Mouse (Mus musculus): ENCODE data around the gene Kptn.

Kptn gene

GRCm38 (mm10) chr7:16119569-16120261 is at the start of gene Kptn:
Kptn (plus strand) TSS chr7:16119895.
- peak; percentile 66 to 77 for DNase-seq

DNA sequence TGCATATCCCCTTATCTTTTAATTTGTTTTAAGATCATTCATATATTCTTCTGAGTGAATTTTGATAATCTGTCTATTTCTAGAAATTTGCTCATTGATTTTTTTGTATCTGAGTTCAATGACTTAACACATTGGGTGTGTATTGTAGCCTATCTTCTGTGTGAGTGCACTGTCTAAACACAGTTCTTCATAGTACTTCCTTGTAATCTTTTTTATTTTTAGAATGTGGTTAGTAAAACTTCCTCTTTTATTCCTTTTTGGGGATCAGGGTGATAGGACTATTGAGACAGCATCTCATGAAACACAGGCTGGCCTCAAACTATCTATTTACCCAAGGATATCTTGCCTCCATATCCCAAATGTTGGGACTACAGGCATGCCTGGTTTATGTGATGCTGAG is 48.8 kb upstream of the Kptn start:
- no peak for DNase-seq

GRCm38 (mm10) chr7:16071906-16072305 is 47.8 kb upstream of the Kptn start:
- no peak for DNase-seq

- DNase-seq: no peak
Observed at GRCm38 (mm10) chr7:16079947-16080346, 39.7 kb upstream of the Kptn start.

GRCm38 (mm10) chr7:16080581-16080980 is 39.1 kb upstream of the Kptn start:
- DNase-seq: no peak

DNA sequence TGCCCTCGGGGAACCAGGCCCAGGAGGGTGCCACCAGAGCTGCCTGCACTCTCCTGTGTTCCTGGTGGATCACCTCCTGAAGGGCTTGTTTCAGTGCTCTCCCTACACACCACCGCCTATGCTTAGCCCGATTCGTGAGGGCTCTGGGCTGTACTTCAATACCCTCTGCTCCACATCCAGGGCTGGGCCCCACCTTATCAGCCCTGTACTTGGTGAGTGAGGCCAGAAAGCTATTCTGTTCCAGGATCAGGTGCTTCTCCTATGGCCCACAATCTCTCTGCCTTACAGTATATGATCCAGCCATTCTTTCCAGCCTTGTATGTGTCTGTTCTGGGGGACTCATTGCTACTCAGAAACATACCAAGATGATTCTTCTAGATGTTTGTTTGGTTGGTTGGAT is 36.3 kb upstream of the Kptn start:
- DNase-seq: no peak

DNA sequence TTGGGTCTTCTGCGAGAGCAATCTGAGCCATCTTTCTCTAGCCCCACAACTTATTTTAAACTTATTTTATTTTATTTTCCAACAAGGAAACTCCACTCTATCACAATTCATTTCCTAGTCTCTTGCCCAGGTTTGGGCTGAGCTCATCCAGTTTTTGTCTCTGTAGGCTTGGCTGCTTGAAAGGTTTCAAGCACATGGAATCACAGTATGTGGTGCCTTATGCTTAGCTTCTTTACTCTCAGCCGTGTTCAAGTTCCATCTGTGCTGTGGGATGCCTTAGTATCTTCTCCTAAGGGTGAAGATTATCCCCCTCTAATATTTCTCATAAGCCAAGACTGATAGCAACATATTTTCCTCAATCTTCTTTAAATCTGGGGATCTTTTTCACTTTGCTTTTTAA is 32.1 kb upstream of the Kptn start:
- DNase-seq: no peak

- DNase-seq: no peak
Observed at GRCm38 (mm10) chr7:16094592-16094991, 25.1 kb upstream of the Kptn start.

GRCm38 (mm10) chr7:16098021-16099017 is 21.4 kb upstream of the Kptn start, which contains the start of gene Napa:
Napa (plus strand) TSS chr7:16098458.
- DNase-seq: peak; percentile 98 to 100

DNA sequence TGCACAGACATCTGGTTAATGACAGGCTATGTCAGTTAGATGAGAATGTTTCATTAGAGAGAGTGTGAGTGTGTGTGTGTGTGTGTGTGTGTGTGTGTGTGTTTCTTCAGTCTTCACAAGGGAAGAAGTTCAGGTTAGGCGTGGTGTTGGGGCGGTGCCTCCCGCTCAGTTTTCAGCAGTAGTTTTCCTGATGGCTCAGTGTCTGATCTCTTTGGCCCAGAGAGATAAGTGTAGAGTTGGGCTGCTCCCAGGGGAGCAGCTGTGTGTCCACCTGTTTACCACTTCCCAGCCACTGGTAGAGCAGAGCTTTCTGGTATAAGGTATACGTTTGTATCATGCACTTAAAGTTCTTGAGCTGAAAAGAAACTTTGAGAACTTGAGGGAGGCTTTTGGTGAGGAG is 19.8 kb upstream of the Kptn start:
- DNase-seq: no peak

- DNase-seq: no peak
Observed at GRCm38 (mm10) chr7:16101081-16101480, 18.6 kb upstream of the Kptn start.

GRCm38 (mm10) chr7:16101726-16102475 is 17.8 kb upstream of the Kptn start:
- no peak for DNase-seq

DNA sequence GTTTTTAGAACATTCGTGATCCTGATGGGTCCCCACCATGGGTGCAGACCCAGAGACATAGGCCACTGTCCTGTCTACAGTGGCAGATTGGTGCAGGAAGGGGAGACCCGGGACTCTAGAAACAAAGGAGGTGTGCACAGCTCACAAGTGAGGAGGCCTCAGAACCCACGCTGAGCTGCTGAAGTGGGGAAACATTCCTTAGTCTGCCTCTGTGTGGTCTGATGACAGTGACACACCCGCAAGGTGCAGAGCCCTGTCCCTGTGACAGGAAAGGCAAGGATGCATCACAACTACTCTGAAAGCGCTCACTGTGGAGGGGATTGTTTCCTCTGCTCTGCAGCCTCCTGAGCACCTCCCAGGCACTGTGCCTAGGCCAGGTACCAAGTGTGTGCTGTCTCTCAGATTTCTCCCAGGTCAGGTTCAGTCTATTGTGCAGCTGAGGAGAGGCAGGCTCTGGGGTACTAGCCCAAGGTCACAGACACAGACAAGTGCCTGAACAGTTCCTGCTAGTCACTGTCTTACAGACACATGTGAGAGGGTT is 16.9 kb upstream of the Kptn start:
- no peak for DNase-seq

GRCm38 (mm10) chr7:16103760-16104159 is 15.9 kb upstream of the Kptn start:
- DNase-seq: no peak

DNA sequence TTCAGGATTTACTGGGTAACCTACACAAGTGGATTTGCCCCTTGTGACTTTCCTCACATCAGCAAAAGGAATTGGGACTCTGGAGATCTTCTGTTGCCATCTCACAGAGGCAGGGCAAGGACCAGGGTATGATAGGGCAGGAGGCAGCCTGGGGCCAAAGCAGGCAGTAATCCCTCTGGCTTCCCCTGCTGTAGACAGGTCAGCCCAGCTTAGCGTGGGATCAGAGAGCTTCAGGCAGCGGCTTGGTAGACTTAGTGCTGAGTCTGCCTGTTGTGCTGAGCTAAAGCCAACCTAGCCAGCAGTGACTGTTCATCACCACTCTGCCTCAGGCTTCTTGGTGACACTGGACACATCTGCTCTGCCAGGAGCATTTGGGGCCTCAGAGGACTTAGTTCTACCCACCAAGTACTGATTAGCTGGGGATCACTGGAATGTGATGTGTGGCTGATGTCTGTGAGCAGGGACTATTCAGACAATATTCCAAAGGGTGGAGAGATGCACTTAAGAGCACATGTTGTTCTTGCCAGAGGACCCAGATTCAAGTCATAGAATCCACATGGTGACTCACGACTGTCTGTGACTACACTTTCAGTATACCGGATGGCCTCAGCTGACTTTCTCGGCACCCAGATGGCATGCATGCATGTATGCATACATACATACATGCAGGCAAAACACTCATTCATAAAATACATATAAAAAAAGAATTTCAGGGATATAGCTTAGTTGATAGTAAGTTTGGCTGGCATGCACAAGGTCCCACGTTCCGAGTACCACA is 14.9 kb upstream of the Kptn start:
- no peak for DNase-seq

DNA sequence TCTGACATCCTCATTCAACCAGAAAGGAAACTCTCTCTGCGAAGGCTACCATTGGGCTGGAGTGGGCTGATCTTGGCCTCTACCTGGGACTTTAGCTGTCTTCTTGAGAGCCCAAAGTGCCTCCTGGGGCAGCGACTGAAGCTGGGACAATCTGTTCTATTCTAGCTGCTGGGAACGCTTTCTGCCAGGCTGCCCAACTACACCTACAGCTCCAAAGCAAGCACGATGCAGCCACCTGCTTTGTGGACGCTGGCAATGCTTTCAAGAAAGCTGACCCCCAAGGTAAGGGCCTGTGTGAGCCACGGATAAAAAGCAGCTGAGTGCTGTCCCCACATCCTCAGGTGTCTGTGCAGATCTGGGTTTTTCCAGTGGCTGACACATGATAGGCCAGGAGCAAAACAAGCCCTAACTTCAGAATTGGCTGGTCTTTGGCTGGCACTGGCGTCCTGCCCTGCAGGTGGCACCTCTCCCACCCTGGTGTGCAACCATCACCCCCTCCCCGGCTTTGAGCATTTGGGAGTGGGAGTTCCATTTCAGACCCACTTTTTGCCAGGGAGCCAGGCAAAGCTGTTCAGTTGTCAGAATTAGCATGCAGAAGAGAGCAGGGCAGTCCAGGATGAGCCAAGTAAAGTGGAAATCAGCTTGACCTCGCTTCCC is 10.7 kb upstream of the Kptn start:
- no peak for DNase-seq

DNA sequence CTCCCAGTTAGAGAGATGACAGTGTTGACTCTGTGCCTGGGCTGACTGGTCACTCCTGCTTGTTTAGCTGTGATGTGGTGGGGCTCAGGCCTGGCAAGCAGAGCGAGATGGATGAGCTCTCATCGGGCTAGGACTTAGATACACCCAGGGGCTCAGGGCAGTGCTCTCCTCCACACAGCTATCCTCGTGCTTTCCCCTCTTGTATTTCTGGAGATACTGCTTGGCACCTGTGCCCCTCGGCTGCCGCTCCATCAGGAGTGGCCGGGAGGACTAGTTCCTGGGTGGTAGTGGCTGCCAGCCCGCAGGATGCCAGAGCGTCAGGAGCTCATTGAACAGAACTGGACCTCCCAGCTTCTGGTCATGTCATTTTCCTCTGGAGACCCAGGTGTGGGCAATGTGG is 9.5 kb upstream of the Kptn start:
- no peak for DNase-seq

- no peak for DNase-seq
Observed at GRCm38 (mm10) chr7:16111284-16112090, 8.2 kb upstream of the Kptn start.

- no peak for DNase-seq
Observed at GRCm38 (mm10) chr7:16116418-16116817, 3.3 kb upstream of the Kptn start.

GRCm38 (mm10) chr7:16117100-16117499 is 2.6 kb upstream of the Kptn start:
- DNase-seq: no peak

GRCm38 (mm10) chr7:16120262-16120600 is 536 bp downstream of the Kptn start:
- DNase-seq: peak in 1 of 2 experiments; percentile 17

Data from thymus, adult 18-20 months (tissue).